Mouse (Mus musculus): Measurements from ENCODE around the gene Map2k5. TPM values are rescaled to one million over a fixed set of nuclear protein-coding genes. Genes with fewer than 3 reads are reported as not detected.

The Map2k5 gene
- total RNA-seq, 4 experiments from 2014 or later, result 16.9 to 19.7 (median 18.2) TPM

GRCm38 (mm10) chr9:63192809-63193208 is 184.9 kb downstream of the Map2k5 start:
- DNase-seq (ENCODE audit: low spot score), result no peak

DNA sequence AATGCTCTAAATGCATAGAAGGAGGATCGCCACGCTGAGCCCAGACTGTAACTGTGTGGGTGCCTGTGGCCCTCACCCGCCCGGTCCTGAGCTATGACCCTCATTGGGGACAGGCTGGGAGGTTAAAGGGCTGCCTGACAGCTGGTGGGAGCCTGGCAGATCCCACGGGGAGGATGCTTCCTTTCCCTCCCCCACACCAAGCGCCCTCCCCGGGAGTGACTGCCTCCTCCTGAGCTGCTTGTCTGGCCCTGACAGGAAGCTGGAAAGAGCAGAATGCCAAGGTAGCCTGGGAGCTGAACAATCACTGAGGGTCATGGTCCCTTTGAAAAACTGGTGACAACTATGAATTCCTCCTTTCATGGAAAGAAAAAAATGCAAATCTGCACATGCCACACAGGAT is 190.4 kb downstream of the Map2k5 start:
- DNase-seq (ENCODE audit: low spot score), result no peak

DNA sequence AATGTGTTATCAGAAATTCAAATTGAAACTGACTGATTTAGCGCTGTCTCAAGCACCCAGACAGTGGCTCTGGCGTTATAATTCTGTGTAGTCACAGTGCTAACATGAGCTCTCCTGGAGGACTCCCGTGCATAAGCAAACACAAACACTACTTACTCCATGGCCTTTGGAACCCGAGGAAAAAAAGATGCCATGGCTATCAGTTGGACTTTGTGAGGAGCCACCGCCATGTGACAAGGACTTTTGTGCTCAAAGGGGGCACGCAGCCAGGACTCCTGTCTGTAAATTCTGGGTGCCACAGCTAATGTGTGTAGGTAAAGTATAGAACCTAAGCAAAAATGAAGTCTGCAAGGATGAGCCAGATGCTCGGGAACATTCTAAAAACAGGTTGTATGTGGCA is 192.5 kb downstream of the Map2k5 start:
- DNase-seq (ENCODE audit: low spot score), result no peak

DNA sequence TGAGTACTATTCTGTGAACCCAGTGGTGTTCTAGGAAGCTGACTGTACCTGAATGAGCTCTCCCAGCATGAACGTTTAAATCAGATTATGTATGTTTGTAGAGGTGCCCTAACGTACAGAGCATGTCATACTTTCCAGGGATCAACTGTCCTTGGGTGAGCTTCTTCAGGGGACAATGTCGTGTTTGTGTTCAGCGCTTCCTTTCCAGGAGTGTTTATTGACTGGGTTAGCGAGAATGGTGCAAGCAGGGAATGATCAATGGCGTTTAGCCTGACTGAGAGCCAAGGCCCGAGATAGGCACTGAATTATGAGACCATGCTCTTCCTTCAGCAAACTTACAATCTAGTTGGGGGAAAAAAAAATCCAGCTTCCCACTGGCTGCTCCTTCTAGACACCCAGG is 193.8 kb downstream of the Map2k5 start:
- DNase-seq (ENCODE audit: low spot score), result no peak

DNA sequence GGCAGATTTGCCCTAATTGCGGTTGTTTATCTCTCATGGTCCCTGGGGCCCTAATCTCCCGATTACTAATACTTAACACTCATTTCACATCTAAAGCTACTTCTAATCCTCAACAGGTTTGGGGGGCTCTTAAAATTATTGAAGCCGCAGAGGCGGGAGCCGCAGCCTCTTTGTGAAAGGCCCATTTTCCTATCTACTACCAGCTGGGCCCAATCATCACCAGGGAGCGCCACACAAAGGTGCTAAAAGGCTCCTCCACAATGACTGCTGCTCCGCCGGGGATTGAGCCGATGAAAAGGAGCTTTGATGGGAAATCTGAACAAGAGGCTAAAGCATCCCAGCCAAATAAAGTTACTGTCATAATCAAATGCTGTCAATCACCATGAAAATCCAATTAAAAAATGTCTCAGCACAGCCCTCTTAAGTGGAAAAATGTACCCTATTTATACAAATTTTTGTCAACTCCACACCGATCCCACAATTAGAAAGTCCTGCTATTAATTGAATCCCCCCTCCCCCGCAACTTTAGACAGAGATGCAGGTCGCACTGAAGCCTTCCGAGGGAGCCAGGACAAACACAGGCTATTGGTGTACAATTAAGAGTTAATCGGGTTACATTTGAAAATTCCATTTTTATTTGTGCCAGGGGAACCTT is 195.3 kb downstream of the Map2k5 start:
- DNase-seq (ENCODE audit: low spot score), result no peak

DNA sequence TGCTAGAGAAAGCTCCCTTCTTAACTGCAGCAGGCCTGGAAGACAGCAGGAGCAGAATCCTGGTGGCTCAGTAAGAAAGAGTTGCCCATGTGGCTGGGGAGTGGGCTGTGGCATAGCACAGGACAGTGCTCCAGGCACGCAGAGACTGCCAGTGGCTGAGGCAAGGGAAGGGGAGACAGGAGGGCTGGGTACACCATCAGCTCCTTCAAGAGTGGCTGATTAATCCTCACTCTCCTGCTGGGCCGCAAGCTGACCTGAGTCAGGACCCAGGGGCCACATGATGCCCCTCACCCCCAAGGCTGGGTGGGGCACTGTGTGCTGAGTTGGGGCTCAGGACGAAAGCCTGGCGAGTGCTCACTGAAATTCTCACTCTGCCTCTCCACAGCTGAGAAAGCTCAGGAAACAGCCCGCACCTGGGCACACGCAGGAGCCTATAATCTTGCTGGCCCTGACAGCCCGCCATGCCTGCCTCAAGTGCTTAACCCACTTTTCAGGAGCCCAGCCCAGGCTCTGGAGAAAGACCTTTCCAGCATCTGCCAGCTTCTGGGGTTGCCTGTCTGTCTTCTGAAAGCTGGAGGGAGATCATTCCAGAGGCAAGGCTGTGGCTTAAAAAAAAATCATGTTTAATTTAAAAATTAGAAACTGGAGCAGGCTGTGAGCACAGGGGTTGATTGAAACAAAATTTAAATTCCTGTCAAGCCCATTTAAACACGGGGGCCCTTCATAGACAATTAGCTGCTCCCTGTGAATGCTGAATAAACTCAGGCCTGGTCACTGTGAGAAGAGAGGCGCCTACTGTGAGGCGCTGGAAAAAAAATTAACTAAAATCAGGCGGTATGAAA is 196.1 kb downstream of the Map2k5 start:
- no peak for DNase-seq (ENCODE audit: low spot score)

DNA sequence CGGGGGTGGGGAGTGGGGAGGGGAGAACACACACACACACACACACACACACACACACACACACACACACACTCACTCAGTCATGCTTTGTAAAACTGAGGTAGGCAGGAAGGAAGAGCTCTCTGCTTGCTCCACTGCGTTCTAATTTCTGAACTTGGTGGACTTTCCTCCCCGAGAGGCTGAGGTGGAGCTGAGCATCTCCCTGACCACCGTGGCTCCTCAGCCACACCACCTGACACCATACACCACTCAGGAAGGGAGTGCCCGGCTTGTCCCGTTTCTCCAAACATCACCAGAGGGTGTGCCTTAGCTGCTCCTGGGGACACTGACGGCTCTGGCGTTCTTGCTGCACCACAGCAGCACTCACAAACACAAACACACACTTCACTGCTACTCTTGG is 199.4 kb downstream of the Map2k5 start:
- DNase-seq (ENCODE audit: low spot score), result no peak

DNA sequence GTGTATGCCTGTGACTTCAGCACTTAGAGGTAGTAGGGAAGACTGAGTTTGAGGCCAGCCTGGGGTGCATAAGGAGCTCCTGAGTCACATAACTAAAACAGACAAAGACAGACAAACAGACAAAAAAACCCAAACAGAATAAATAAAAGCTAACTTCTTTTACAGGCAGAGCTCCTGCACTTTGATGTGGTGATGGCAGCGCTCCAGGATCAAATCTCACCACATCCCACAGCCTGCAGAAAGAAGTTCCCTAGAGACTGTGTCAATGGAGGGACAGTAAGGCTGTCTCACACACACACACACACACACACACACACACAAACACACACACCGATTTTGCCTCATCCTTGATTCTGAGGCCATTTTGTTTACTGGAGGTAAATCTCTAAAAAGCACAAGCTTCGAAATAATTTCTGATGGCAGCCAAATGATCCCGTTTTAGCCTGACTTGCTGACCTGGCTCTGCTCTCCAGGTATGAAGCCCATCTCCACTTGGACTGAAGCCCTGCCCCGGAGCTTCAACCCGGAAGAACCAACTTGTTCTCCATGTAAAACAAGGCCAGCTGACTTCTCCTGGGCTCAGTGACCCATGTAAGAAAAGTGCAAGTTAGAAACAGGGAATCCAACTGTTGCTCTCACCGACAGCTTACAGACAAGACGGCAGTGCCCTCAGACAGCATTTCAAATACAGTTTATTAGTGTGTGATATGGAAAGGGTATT is 203.5 kb downstream of the Map2k5 start:
- DNase-seq (ENCODE audit: low spot score), result no peak

- DNase-seq (ENCODE audit: low spot score), result no peak
Observed at GRCm38 (mm10) chr9:63171951-63172350, 205.8 kb downstream of the Map2k5 start.

DNA sequence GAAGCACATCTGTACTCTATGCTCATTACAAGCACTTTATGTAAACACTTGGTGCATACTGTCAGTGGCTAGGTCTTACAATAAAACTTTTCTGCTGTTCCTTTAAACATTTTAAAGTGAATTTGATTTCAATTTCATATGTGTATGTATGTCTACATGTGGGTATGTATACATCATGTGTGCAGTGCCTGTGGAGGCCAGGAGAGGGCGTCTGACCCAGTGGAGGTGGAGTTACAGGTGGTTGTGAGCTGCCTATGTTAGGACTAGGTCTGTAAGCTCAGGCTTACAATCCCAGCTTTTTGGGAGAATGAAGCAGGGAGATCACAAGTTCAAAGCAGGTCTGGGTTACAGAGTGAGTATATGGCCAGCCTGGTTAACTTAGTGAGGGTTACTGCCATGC is 208.6 kb downstream of the Map2k5 start:
- no peak for DNase-seq (ENCODE audit: low spot score)

GRCm38 (mm10) chr9:63165070-63165469 is 212.6 kb downstream of the Map2k5 start:
- no peak for DNase-seq (ENCODE audit: low spot score)

DNA sequence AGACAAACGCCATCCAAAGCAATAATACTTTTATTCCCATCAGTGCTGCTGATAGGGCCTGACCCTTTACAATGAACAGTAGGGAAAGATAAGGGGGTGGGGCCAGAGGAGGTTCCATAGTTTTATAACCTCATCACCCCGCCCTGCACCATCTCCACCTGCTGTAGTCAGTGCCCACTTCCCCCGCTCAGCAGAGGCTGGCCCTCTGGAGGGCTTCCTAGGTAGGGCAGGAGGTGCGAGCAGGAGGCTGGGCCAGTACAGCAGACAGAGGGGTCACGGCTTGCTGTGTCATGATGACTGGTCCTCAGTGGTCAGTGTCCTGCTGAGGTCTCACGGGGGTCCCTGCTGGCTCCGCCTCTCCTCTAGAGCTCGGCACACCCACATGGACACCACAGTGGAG is 213.9 kb downstream of the Map2k5 start:
- no peak for DNase-seq (ENCODE audit: low spot score)

- DNase-seq (ENCODE audit: low spot score), result no peak
Observed at GRCm38 (mm10) chr9:63151949-63152348, 225.8 kb downstream of the Map2k5 start.

GRCm38 (mm10) chr9:63151072-63151870 is 226.4 kb downstream of the Map2k5 start:
- DNase-seq (ENCODE audit: low spot score), result peak; percentile 29

- DNase-seq (ENCODE audit: low spot score), result no peak
Observed at GRCm38 (mm10) chr9:63150086-63150800, 227.5 kb downstream of the Map2k5 start.

- DNase-seq (ENCODE audit: low spot score), result no peak
Observed at GRCm38 (mm10) chr9:63149372-63149766, 228.3 kb downstream of the Map2k5 start.

GRCm38 (mm10) chr9:63148410-63149371 is 229.0 kb downstream of the Map2k5 start, which contains the start of gene Skor1:
Gene Skor1, minus strand, starts transcription at chr9:63148961.
- no peak for DNase-seq (ENCODE audit: low spot score)

- no peak for DNase-seq (ENCODE audit: low spot score)
Observed at GRCm38 (mm10) chr9:63147786-63148409, 229.8 kb downstream of the Map2k5 start.

GRCm38 (mm10) chr9:63147296-63147695 is 230.4 kb downstream of the Map2k5 start:
- DNase-seq (ENCODE audit: low spot score), result no peak
